Mouse (Mus musculus) neural tube, embryonic 12.5 days (tissue): ENCODE measurements around the gene Acad11. TPM values are rescaled to one million over a fixed set of nuclear protein-coding genes. Genes with fewer than 3 reads are reported as not detected.

Experiments used
- ATAC-seq: fragments of 200-750 bp; cut with Nextera tagmentation; 2 replicates; pipeline ENCODE4 v1.8.0; 2017; ENCODE audit warnings: low read depth, mild to moderate bottlenecking, moderate TSS enrichment, moderate library complexity; ENCODE audit not compliant: low FRiP score
- H3K27ac ChIP-seq: fragments of 300-500 bp; sonication (generic); 2 replicates; pipeline ENCODE4 v1.5.1; 2016
- H3K27me3 ChIP-seq: fragments of 300-500 bp; sonication (generic); replicated peaks from 2 replicates; pipeline ENCODE4 v1.6.1; 2016; ENCODE audit warnings: mild to moderate bottlenecking
- H3K36me3 ChIP-seq: fragments of 300-500 bp; sonication (generic); 2 replicates; pipeline ENCODE4 v1.6.1; 2016; ENCODE audit warnings: mild to moderate bottlenecking
- H3K4me1 ChIP-seq: fragments of 300-500 bp; sonication (generic); 2 replicates; pipeline ENCODE4 v1.6.1; 2016
- H3K4me2 ChIP-seq: fragments of 300-500 bp; sonication (generic); replicated peaks from 2 replicates; pipeline ENCODE4 v1.6.1; 2016; ENCODE audit warnings: mild to moderate bottlenecking
- H3K4me3 ChIP-seq: fragments of 300-500 bp; sonication (generic); 2 replicates; pipeline ENCODE4 v1.5.1; 2016
- H3K9ac ChIP-seq: fragments of 300-500 bp; sonication (generic); 2 replicates; pipeline ENCODE4 v1.6.1; 2016; ENCODE audit warnings: mild to moderate bottlenecking
- H3K9me3 ChIP-seq: fragments of 300-500 bp; sonication (generic); 2 replicates; pipeline ENCODE4 v1.6.1; 2016; ENCODE audit warnings: mild to moderate bottlenecking
- WGBS: fragments of 180-500 bp; shearing (Covaris S2); methylation state at CpG from one replicate; pipeline ENCODE4 v1.1.7; 2016; 5-methylcytosine and 5-hydroxymethylcytosine counted together
- polyA plus RNA-seq: library from polyadenylated mRNA; unstranded; fragments of >200 nt; fragmentation: Nextera tagmentation; extraction: Ambion mirVana; gene quantifications from 2 replicates; pipeline ENCODE4 v1.2.1, GENCODE M21; 2016

Acad11 gene
- polyA plus RNA-seq = 9.0 and 9.2 TPM in 2 replicates

- WGBS = under 1% methylated on average over 29 of the region's 30 CpGs
- Histone ChIP-seq H3K9me3 (no peaks in the 10 kb centered on the region), H3K4me1 (peaks cover 18% of the 10 kb centered on the region), H3K4me3 (peak within 1 kb of the TSS; percentile 97), H3K9ac (peak within 1 kb of the TSS; percentile 79), H3K27me3 (no peaks in the 10 kb centered on the region), H3K36me3 (peaks cover 13% of the 10 kb centered on the region), H3K27ac (no peak within 1 kb of the TSS), H3K4me2 (peak within 1 kb of the TSS; percentile 94)
- peak; percentile 98 for ATAC-seq
Observed at GRCm38 (mm10) chr9:104063244-104063961, at the start of gene Acad11. TSS of gene Acad11 (plus strand) at chr9:104063377.

DNA sequence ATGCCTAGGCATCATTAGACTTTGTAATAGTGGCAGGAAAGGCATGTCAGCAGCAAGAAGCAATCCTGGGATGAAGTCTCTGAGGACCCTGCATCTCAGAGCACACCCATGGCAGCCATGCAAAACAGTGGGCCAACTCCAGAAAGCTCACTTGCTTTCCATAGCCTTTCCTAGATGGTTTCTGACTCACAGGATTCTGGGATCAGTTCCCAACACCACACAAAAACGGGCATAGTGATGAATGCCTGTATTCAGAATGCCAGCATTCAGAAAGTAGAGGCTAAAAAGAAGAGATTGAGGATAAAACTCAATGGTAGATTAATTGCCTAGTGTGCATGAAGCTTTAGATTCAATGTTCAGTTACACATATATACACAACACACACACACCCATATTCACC is 48.7 kb upstream of the Acad11 start:
- Histone ChIP-seq H3K27ac (no peak overlapping the region), H3K36me3 (peaks cover 22% of the 10 kb centered on the region), H3K4me3 (no peak overlapping the region), H3K27me3 (no peaks in the 10 kb centered on the region), H3K4me1 (no peaks in the 10 kb centered on the region), H3K4me2 (no peak overlapping the region), H3K9me3 (no peaks in the 10 kb centered on the region), H3K9ac (no peak overlapping the region)
- no peak for ATAC-seq
- 74% methylated on average over 1 of the region's 1 CpGs for WGBS

DNA sequence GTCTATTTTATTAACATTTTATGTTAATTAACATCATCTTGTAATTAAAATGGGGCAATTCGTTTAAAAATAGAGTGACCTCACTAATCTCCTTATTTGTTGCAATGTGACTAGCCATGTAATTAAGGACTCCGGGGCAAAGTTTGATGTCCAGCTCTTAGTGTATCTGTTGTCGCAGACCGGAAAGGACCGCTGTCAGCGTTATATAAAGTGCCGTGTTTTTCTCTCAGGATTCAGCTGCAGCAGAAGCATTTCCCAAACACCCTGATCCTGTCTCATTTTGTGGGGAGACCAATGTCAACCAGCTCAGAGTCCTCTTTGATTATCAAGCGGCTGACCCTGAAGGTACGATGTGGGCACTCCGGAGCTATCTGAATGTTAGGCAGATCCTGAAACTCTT is 42.2 kb upstream of the Acad11 start:
- H3K9ac ChIP-seq = no peak overlapping the region
- no peaks in the 10 kb centered on the region for H3K4me1 ChIP-seq
- 96% methylated on average over 10 of the region's 10 CpGs for WGBS
- no peak overlapping the region for H3K4me2 ChIP-seq
- ATAC-seq = no peak
- no peaks in the 10 kb centered on the region for H3K9me3 ChIP-seq
- H3K27me3 ChIP-seq = no peaks in the 10 kb centered on the region
- no peak overlapping the region for H3K4me3 ChIP-seq
- peaks cover 27% of the 10 kb centered on the region for H3K36me3 ChIP-seq
- H3K27ac ChIP-seq = no peak overlapping the region

DNA sequence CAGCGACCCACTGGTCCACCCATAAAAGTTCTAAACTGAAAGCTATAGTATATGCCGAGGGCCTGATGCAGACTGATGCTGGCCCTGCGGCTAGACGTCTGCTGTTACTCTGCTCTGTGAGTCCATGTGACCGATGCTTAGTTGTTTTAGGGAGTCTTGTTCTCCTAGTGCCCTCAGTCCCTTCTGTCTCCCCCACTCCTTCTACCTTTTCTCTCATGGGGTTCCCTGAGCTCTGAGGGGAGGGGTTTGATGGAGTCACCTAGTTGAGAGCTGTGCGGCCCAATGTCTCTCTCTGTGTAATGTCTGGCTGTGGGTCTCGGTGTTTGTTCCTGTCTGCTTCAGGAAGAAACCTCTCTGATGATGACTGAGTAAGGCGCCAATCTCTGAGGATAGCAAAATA is 36.0 kb upstream of the Acad11 start:
- peaks cover 30% of the 10 kb centered on the region for H3K36me3 ChIP-seq
- no peaks in the 10 kb centered on the region for H3K9me3 ChIP-seq
- no peaks in the 10 kb centered on the region for H3K4me1 ChIP-seq
- H3K27me3 ChIP-seq = no peaks in the 10 kb centered on the region
- H3K9ac ChIP-seq = no peak overlapping the region
- H3K4me2 ChIP-seq = no peak overlapping the region
- no peak for ATAC-seq
- WGBS = 94% methylated on average over 8 of the region's 8 CpGs
- no peak overlapping the region for H3K4me3 ChIP-seq
- no peak overlapping the region for H3K27ac ChIP-seq

- H3K4me2 ChIP-seq = no peak overlapping the region
- 89% methylated on average over 11 of the region's 11 CpGs for WGBS
- H3K9ac ChIP-seq = no peak overlapping the region
- H3K27me3 ChIP-seq = no peaks in the 10 kb centered on the region
- H3K27ac ChIP-seq = no peak overlapping the region
- no peak for ATAC-seq
- no peak overlapping the region for H3K4me3 ChIP-seq
- H3K36me3 ChIP-seq = peaks cover 25% of the 10 kb centered on the region
- H3K9me3 ChIP-seq = no peaks in the 10 kb centered on the region
- H3K4me1 ChIP-seq = no peaks in the 10 kb centered on the region
Observed at GRCm38 (mm10) chr9:104029861-104030260, 33.3 kb upstream of the Acad11 start.

DNA sequence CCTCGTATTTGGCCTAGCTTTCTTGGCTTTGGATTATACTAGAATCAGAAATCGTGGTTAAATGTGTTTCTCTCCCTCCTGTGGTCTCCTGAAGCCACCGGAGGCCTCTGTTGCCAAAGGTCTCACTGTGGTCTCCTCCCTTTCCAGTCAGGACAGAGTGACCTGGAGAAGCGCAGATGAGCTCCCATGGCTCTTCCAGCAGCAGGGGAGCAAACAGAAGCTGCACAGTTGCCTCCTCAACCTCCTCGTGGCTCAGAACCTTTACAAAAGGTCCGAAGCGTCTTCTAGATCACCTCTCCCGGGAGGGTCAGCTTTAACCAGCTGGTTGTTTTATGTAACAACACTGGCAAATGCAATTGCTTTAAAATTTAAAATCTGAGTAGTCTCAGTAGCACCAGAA is 28.9 kb upstream of the Acad11 start:
- ATAC-seq = no peak
- no peaks in the 10 kb centered on the region for H3K27me3 ChIP-seq
- 84% methylated on average over 8 of the region's 8 CpGs for WGBS
- H3K9ac ChIP-seq = no peak overlapping the region
- no peak overlapping the region for H3K4me3 ChIP-seq
- peaks cover 15% of the 10 kb centered on the region; the same call in 1 of the 2 replicates for H3K36me3 ChIP-seq
- no peak overlapping the region for H3K27ac ChIP-seq
- H3K9me3 ChIP-seq = no peaks in the 10 kb centered on the region
- H3K4me1 ChIP-seq = no peaks in the 10 kb centered on the region
- no peak overlapping the region for H3K4me2 ChIP-seq

GRCm38 (mm10) chr9:104034718-104035117 is 28.5 kb upstream of the Acad11 start:
- Histone ChIP-seq H3K4me1 (no peaks in the 10 kb centered on the region), H3K27ac (no peak overlapping the region), H3K27me3 (no peaks in the 10 kb centered on the region), H3K9ac (no peak overlapping the region), H3K4me3 (no peak overlapping the region), H3K36me3 (peaks cover 15% of the 10 kb centered on the region; the same call in 1 of the 2 replicates), H3K9me3 (no peaks in the 10 kb centered on the region), H3K4me2 (no peak overlapping the region)
- ATAC-seq = no peak
- 74% methylated on average over 6 of the region's 6 CpGs for WGBS

GRCm38 (mm10) chr9:104035261-104036015 is 27.7 kb upstream of the Acad11 start:
- ATAC-seq = no peak
- H3K27ac ChIP-seq = no peak overlapping the region
- no peak overlapping the region for H3K9ac ChIP-seq
- H3K9me3 ChIP-seq = no peaks in the 10 kb centered on the region
- no peak overlapping the region for H3K4me2 ChIP-seq
- H3K27me3 ChIP-seq = no peaks in the 10 kb centered on the region
- H3K36me3 ChIP-seq = peaks cover 15% of the 10 kb centered on the region; the same call in 1 of the 2 replicates
- no peak overlapping the region for H3K4me3 ChIP-seq
- no peaks in the 10 kb centered on the region for H3K4me1 ChIP-seq
- 47% methylated on average over 24 of the region's 24 CpGs for WGBS

- H3K27me3 ChIP-seq = no peaks in the 10 kb centered on the region
- no peak overlapping the region for H3K27ac ChIP-seq
- no peak overlapping the region for H3K9ac ChIP-seq
- no peak overlapping the region for H3K4me2 ChIP-seq
- H3K4me3 ChIP-seq = no peak overlapping the region
- WGBS = 91% methylated on average over 13 of the region's 13 CpGs
- ATAC-seq = no peak
- no peaks in the 10 kb centered on the region for H3K9me3 ChIP-seq
- H3K36me3 ChIP-seq = 0 out of 2 replicates have a peak, but pooled peaks cover 12% of the 10 kb centered on the region
- H3K4me1 ChIP-seq = no peaks in the 10 kb centered on the region
Observed at GRCm38 (mm10) chr9:104038266-104038665, 24.9 kb upstream of the Acad11 start.

DNA sequence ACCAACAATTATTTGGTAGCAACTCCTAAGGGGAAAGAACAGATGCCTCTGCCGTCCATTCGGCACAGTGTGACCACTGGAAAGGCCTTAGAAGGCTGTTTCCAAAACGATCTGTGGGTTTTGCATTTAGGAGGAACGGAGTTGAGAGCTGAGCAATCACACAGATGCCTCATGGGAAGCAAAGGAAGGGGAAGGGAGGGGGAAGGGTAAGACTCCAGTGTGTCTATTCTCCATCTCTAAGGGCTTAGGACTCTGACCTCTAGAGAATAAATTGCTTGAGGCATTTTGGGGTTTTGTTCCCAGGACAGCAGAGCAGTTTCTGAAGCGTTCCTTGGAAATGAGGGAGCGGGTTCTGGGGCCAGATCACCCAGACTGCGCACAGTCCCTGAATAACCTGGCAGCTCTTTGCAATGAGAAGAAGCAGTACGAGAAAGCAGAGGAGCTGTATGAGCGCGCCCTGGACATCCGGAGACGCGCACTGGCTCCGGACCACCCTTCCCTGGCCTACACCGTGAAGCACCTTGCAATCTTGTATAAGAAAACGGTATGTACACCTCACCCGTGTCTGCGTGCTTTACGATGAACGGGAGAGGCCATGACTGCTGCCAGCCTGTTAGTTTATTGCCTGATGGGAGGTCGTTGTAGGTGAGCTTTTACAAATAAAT is 24.0 kb upstream of the Acad11 start:
- Histone ChIP-seq H3K4me1 (no peaks in the 10 kb centered on the region), H3K27ac (no peak overlapping the region), H3K9me3 (no peaks in the 10 kb centered on the region), H3K4me2 (no peak overlapping the region), H3K36me3 (0 out of 2 replicates have a peak, but pooled peaks cover 12% of the 10 kb centered on the region), H3K4me3 (no peak overlapping the region), H3K9ac (no peak overlapping the region), H3K27me3 (no peaks in the 10 kb centered on the region)
- WGBS = 90% methylated on average over 21 of the region's 21 CpGs
- ATAC-seq = no peak

GRCm38 (mm10) chr9:104039742-104040141 is 23.4 kb upstream of the Acad11 start:
- 90% methylated on average over 4 of the region's 4 CpGs for WGBS
- Histone ChIP-seq H3K9me3 (no peaks in the 10 kb centered on the region), H3K36me3 (0 out of 2 replicates have a peak, but pooled peaks cover 12% of the 10 kb centered on the region), H3K27me3 (no peaks in the 10 kb centered on the region), H3K4me1 (no peaks in the 10 kb centered on the region), H3K4me3 (no peak overlapping the region), H3K9ac (no peak overlapping the region), H3K27ac (no peak overlapping the region), H3K4me2 (no peak overlapping the region)
- ATAC-seq = no peak

DNA sequence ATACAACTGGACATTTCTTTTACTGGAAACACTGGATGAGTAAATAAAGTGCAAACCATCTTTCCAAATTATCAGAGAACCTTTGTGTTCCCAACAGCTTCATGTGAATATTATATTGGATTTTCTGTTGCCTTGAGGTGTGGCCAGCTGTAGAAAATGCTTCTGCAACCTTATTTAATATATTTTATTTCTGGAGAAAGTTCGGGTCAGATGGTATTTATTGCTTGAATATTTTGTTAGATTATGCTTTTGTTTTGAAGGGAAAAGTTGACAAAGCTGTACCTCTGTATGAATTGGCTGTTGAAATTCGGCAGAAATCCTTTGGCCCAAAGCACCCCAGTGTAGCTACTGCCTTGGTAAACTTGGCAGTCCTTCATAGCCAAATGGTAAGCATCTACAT is 22.8 kb upstream of the Acad11 start, which contains the start of gene Gm28305:
TSS of gene Gm28305 (plus strand) at position 301 of the 400 bp plus-strand sequence.
- Histone ChIP-seq H3K4me3 (no peak within 1 kb of the TSS), H3K9ac (no peak within 1 kb of the TSS), H3K4me1 (no peaks in the 10 kb centered on the region), H3K27ac (no peak within 1 kb of the TSS), H3K27me3 (no peaks in the 10 kb centered on the region), H3K36me3 (0 out of 2 replicates have a peak, but pooled peaks cover 15% of the 10 kb centered on the region), H3K9me3 (no peaks in the 10 kb centered on the region), H3K4me2 (no peak within 1 kb of the TSS)
- 66% methylated on average over 2 of the region's 2 CpGs for WGBS
- no peak for ATAC-seq
